Mouse (Mus musculus): ENCODE data around the gene Galnt17. TPM values are rescaled to one million over a fixed set of nuclear protein-coding genes. Genes with fewer than 3 reads are reported as not detected.

Gene Galnt17
- polyA plus RNA-seq, 1 experiment from 2014 or later = 0.96 TPM

DNA sequence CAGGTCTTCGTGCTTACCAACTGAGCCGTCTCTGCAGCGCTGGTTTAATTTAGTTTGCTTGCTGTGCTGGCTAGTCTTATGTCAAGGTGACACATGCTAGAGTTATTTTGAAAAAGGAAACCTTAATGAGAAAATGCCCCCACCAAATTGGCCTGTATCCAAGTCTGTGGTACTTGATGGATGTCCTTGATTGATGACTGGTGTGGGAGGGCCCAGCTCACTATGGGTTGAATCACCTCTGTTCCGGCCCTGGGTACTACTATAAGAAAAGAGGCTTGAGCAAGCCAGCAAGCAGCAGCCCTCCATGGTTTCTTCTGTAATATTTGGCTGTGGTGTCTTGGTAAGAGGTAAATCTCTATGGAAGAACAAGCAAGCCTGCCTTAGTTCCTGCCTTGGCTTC, 165.7 kb downstream of the Galnt17 start:
- H3K27me3 ChIP-seq (ENCODE audit: control insufficient read depth, insufficient read depth, low read length) = no peaks in the 10 kb centered on the region
- ATAC-seq (replicated peaks; ENCODE audit: insufficient number of reproducible peaks, low FRiP score, low TSS enrichment) = no peak
- H3K27ac ChIP-seq (ENCODE audit: low read depth, low read length) = no peak overlapping the region
- no peaks in the 10 kb centered on the region for H3K36me3 ChIP-seq (ENCODE audit: control insufficient read depth, insufficient read depth, low read length)
- no peaks in the 10 kb centered on the region for H3K4me1 ChIP-seq (ENCODE audit: control insufficient read depth, insufficient read depth, low read length)
- H3K9me3 ChIP-seq (replicated peaks; ENCODE audit: control insufficient read depth, low read length) = no peaks in the 10 kb centered on the region
- no peak overlapping the region for H3K9ac ChIP-seq (ENCODE audit: low read depth, low read length)
- H3K4me3 ChIP-seq (ENCODE audit: low read depth, low read length) = no peak overlapping the region
- no peak overlapping the region for H3K4me2 ChIP-seq
- WGBS (ENCODE audit: insufficient replicate concordance) = 68% methylated on average over 4 of the region's 4 CpGs

DNA sequence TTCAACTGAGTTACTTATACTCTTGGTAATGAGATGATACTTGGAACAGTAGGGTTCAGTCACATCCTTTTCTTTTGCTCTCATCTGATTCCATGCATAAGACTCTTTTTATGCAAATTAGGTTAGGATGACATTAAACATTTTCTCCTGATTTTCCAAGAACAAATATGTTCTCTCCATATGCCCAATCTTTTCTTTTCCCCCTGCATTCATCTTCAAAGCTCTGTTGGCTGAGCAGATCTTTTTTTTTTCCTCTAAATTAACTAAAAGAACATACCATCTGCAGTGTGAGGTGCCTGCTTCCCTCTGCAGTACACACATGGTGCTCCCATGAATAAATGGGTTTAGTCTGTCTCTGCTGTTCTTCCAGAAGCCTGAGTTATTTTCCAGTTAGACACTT, 173.5 kb downstream of the Galnt17 start:
- no peak overlapping the region for H3K4me3 ChIP-seq (ENCODE audit: low read depth, low read length)
- H3K4me1 ChIP-seq (ENCODE audit: control insufficient read depth, insufficient read depth, low read length) = no peaks in the 10 kb centered on the region
- H3K27ac ChIP-seq (ENCODE audit: low read depth, low read length) = no peak overlapping the region
- H3K9me3 ChIP-seq (replicated peaks; ENCODE audit: control insufficient read depth, low read length) = no peaks in the 10 kb centered on the region
- ATAC-seq (replicated peaks; ENCODE audit: insufficient number of reproducible peaks, low FRiP score, low TSS enrichment) = no peak
- H3K36me3 ChIP-seq (ENCODE audit: control insufficient read depth, insufficient read depth, low read length) = no peaks in the 10 kb centered on the region
- H3K4me2 ChIP-seq = no peak overlapping the region
- H3K9ac ChIP-seq (ENCODE audit: low read depth, low read length) = no peak overlapping the region
- H3K27me3 ChIP-seq (ENCODE audit: control insufficient read depth, insufficient read depth, low read length) = no peaks in the 10 kb centered on the region

DNA sequence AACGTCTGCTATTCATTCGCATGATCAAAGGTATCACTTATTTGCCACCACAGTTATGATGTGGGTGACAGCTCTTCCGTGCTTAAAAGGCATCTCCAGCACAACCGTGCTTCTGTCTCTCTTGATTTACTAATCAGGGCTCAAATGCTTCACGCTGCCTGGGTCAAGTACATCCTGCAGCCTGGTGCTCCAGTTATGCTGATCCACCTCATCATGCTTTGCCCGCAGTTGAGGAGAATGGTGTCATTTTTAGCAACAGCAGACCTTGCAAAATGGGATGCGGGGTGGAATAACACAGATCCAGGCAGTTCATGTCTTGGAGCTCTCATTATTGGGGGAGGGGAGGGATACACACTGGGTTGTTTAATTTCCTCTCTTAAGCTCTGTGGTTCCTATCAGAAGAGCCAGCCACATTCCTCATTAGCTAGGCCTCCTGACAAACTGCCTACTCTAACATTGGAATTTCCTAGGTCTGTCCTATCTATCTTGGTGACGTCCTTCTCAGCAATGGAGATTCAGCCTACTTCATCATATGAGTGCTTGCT, 187.9 kb downstream of the Galnt17 start:
- Histone ChIP-seq H3K4me1 (ENCODE audit: control insufficient read depth, insufficient read depth, low read length) (peaks cover 6% of the 10 kb centered on the region), H3K27ac (ENCODE audit: low read depth, low read length) (no peak overlapping the region), H3K9ac (ENCODE audit: low read depth, low read length) (no peak overlapping the region), H3K27me3 (ENCODE audit: control insufficient read depth, insufficient read depth, low read length) (no peaks in the 10 kb centered on the region), H3K4me3 (ENCODE audit: low read depth, low read length) (no peak overlapping the region), H3K4me2 (no peak overlapping the region), H3K9me3 (replicated peaks; ENCODE audit: control insufficient read depth, low read length) (no peaks in the 10 kb centered on the region), H3K36me3 (ENCODE audit: control insufficient read depth, insufficient read depth, low read length) (no peaks in the 10 kb centered on the region)
- 50% methylated on average over 8 of the region's 8 CpGs for WGBS (ENCODE audit: insufficient replicate concordance)
- no peak for ATAC-seq (replicated peaks; ENCODE audit: insufficient number of reproducible peaks, low FRiP score, low TSS enrichment)

GRCm38 (mm10) chr5:131119896-131120295, 188.4 kb downstream of the Galnt17 start:
- WGBS (ENCODE audit: insufficient replicate concordance) = 48% methylated on average over 4 of the region's 4 CpGs
- no peak overlapping the region for H3K4me2 ChIP-seq

DNA sequence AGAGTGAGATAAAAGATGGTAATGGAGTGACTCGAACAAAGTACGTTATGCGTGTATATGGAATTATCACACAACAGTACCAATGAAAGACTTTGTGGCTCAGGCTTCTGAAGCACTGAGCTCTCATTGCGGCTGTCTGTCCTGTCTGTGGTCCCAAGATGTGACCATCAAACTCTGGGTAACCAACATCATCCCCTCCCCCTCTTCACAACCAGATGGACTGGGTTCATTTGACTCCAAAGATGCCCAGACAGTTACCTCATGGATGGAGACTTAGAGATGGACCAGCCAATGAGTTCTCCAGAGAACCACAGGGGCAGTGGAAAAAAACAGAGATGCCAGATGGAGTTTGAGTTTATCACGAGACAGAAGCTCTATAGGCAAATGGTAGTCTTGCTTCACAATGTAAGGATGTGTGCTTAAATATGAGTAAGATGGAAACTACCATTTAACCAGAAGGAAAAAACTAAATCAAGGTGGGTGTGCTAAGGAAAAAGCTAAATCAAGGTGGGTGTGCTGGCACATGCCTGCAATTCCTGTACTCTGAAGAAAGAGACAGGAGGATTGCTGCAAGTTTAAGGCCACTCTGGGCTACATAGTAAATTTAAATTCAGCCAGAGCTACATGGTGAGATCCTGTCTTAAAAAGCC, 190.8 kb downstream of the Galnt17 start:
- H3K4me1 ChIP-seq (ENCODE audit: control insufficient read depth, insufficient read depth, low read length) = peaks cover 6% of the 10 kb centered on the region
- H3K36me3 ChIP-seq (ENCODE audit: control insufficient read depth, insufficient read depth, low read length) = no peaks in the 10 kb centered on the region
- H3K27ac ChIP-seq (ENCODE audit: low read depth, low read length) = no peak overlapping the region
- WGBS (ENCODE audit: insufficient replicate concordance) = 82% methylated on average over 5 of the region's 5 CpGs
- H3K9ac ChIP-seq (ENCODE audit: low read depth, low read length) = no peak overlapping the region
- no peaks in the 10 kb centered on the region for H3K27me3 ChIP-seq (ENCODE audit: control insufficient read depth, insufficient read depth, low read length)
- no peak overlapping the region for H3K4me2 ChIP-seq
- no peak overlapping the region for H3K4me3 ChIP-seq (ENCODE audit: low read depth, low read length)
- no peak for ATAC-seq (replicated peaks; ENCODE audit: insufficient number of reproducible peaks, low FRiP score, low TSS enrichment)
- no peaks in the 10 kb centered on the region for H3K9me3 ChIP-seq (replicated peaks; ENCODE audit: control insufficient read depth, low read length)

More at GRCm38 (mm10) chr5:131119896-131120295, 188.4 kb downstream of the Galnt17 start:
- Histone ChIP-seq H3K27me3 (ENCODE audit: control insufficient read depth, insufficient read depth, low read length) (no peaks in the 10 kb centered on the region), H3K9me3 (replicated peaks; ENCODE audit: control insufficient read depth, low read length) (no peaks in the 10 kb centered on the region), H3K27ac (ENCODE audit: low read depth, low read length) (no peak overlapping the region), H3K4me1 (ENCODE audit: control insufficient read depth, insufficient read depth, low read length) (peaks cover 6% of the 10 kb centered on the region), H3K4me3 (ENCODE audit: low read depth, low read length) (no peak overlapping the region), H3K9ac (ENCODE audit: low read depth, low read length) (no peak overlapping the region), H3K36me3 (ENCODE audit: control insufficient read depth, insufficient read depth, low read length) (no peaks in the 10 kb centered on the region)
- ATAC-seq (replicated peaks; ENCODE audit: insufficient number of reproducible peaks, low FRiP score, low TSS enrichment) = no peak

DNA sequence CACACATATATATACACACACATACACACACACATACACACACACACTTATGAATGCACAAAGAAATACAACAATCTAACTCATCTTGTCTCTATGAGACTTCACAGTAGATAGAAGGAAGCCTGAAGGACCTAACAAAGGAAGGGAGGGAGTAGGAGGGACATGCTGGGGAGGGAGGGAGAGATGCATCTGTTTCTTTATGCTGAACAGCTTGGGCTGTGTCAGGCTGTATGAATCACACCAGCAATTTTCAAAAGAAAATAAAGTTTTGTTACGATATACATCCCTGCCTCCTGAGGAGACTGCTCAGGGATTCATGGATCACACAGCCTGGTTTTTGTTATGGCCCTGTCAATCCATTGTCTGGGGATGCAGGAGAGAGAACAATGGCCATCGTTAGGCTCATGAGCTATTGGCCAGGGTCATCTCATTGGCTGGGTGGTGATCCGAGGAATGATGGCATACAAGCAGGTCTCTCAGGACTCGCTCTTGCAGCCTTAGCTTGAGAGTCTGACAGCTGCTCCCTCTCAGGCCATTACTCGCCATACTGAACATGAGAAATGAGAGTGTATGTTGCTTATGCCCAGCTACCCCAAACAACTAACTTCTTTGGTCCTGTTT, 194.3 kb downstream of the Galnt17 start:
- no peak for ATAC-seq (replicated peaks; ENCODE audit: insufficient number of reproducible peaks, low FRiP score, low TSS enrichment)
- Histone ChIP-seq H3K4me2 (no peak overlapping the region), H3K9me3 (replicated peaks; ENCODE audit: control insufficient read depth, low read length) (0 out of 2 replicates have a peak, but pooled peaks cover 4% of the 10 kb centered on the region), H3K36me3 (ENCODE audit: control insufficient read depth, insufficient read depth, low read length) (no peaks in the 10 kb centered on the region), H3K4me3 (ENCODE audit: low read depth, low read length) (no peak overlapping the region), H3K27me3 (ENCODE audit: control insufficient read depth, insufficient read depth, low read length) (no peaks in the 10 kb centered on the region), H3K9ac (ENCODE audit: low read depth, low read length) (no peak overlapping the region), H3K27ac (ENCODE audit: low read depth, low read length) (no peak overlapping the region), H3K4me1 (ENCODE audit: control insufficient read depth, insufficient read depth, low read length) (no peaks in the 10 kb centered on the region)
- 78% methylated on average over 5 of the region's 5 CpGs for WGBS (ENCODE audit: insufficient replicate concordance)

- H3K4me2 ChIP-seq = no peak overlapping the region
- no peak overlapping the region for H3K27ac ChIP-seq (ENCODE audit: low read depth, low read length)
- no peak overlapping the region for H3K4me3 ChIP-seq (ENCODE audit: low read depth, low read length)
- H3K9me3 ChIP-seq (replicated peaks; ENCODE audit: control insufficient read depth, low read length) = peaks cover 7% of the 10 kb centered on the region; the same call in 1 of the 2 replicates
- no peaks in the 10 kb centered on the region for H3K36me3 ChIP-seq (ENCODE audit: control insufficient read depth, insufficient read depth, low read length)
- ATAC-seq (replicated peaks; ENCODE audit: insufficient number of reproducible peaks, low FRiP score, low TSS enrichment) = no peak
- no peaks in the 10 kb centered on the region for H3K27me3 ChIP-seq (ENCODE audit: control insufficient read depth, insufficient read depth, low read length)
- no peaks in the 10 kb centered on the region for H3K4me1 ChIP-seq (ENCODE audit: control insufficient read depth, insufficient read depth, low read length)
- WGBS (ENCODE audit: insufficient replicate concordance) = 77% methylated on average over 1 of the region's 1 CpGs
- H3K9ac ChIP-seq (ENCODE audit: low read depth, low read length) = no peak overlapping the region
Observed at GRCm38 (mm10) chr5:131107188-131107587, 201.1 kb downstream of the Galnt17 start.

DNA sequence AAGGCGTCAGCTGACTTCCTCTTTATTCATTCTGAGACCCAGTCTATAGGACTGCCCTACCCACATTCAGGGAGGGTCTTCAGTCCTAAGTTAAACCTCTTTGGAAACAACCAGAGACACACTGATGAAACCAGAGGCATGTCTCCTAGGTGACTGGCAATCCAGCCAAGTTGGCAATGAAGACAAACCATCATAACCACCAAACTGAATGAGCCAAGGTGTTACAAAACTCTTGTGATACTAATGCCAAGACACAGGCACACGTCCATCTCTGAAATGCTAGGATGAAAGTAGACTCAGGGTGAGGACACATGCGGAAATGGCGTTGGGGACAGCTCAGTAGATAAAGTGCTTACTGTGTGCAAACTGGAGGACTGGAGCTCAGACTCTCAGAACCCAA, 211.5 kb downstream of the Galnt17 start:
- ATAC-seq (replicated peaks; ENCODE audit: insufficient number of reproducible peaks, low FRiP score, low TSS enrichment) = no peak
- H3K27me3 ChIP-seq (ENCODE audit: control insufficient read depth, insufficient read depth, low read length) = no peaks in the 10 kb centered on the region
- H3K9me3 ChIP-seq (replicated peaks; ENCODE audit: control insufficient read depth, low read length) = peaks cover 4% of the 10 kb centered on the region; the same call in 1 of the 2 replicates
- no peak overlapping the region for H3K4me2 ChIP-seq
- H3K27ac ChIP-seq (ENCODE audit: low read depth, low read length) = no peak overlapping the region
- no peak overlapping the region for H3K4me3 ChIP-seq (ENCODE audit: low read depth, low read length)
- H3K9ac ChIP-seq (ENCODE audit: low read depth, low read length) = no peak overlapping the region
- 83% methylated on average over 4 of the region's 4 CpGs for WGBS (ENCODE audit: insufficient replicate concordance)
- H3K4me1 ChIP-seq (ENCODE audit: control insufficient read depth, insufficient read depth, low read length) = no peaks in the 10 kb centered on the region
- H3K36me3 ChIP-seq (ENCODE audit: control insufficient read depth, insufficient read depth, low read length) = no peaks in the 10 kb centered on the region

- no peak overlapping the region for H3K9ac ChIP-seq (ENCODE audit: low read depth, low read length)
- 82% methylated on average over 1 of the region's 1 CpGs for WGBS (ENCODE audit: insufficient replicate concordance)
Observed at GRCm38 (mm10) chr5:131095635-131096034, 212.7 kb downstream of the Galnt17 start.

More at GRCm38 (mm10) chr5:131095635-131096034, 212.7 kb downstream of the Galnt17 start:
- Histone ChIP-seq H3K27ac (ENCODE audit: low read depth, low read length) (no peak overlapping the region), H3K9me3 (replicated peaks; ENCODE audit: control insufficient read depth, low read length) (peaks cover 4% of the 10 kb centered on the region; the same call in 1 of the 2 replicates), H3K4me1 (ENCODE audit: control insufficient read depth, insufficient read depth, low read length) (no peaks in the 10 kb centered on the region), H3K4me2 (no peak overlapping the region), H3K27me3 (ENCODE audit: control insufficient read depth, insufficient read depth, low read length) (no peaks in the 10 kb centered on the region), H3K36me3 (ENCODE audit: control insufficient read depth, insufficient read depth, low read length) (no peaks in the 10 kb centered on the region), H3K4me3 (ENCODE audit: low read depth, low read length) (no peak overlapping the region)
- ATAC-seq (replicated peaks; ENCODE audit: insufficient number of reproducible peaks, low FRiP score, low TSS enrichment) = no peak
